ENCODE assay signal across 8 mouse cellular contexts in genomic region chr1:165844956-165845355, GRCm38 (mm10). TPM values are rescaled to one million over a fixed set of nuclear protein-coding genes. Genes with fewer than 3 reads are reported as not detected.
DNase-seq lines count a peak whose midpoint lies in the region; ATAC-seq lines count a peak whose summit lies in the region.

No protein-coding gene starts in this region.

- peak overlapping the region; percentile 52 for H3K9ac ChIP-seq in forebrain, embryonic 15.5 days (replicated peaks)
- peak overlapping the region; percentile 70 for H3K9ac ChIP-seq in stomach, embryonic 16.5 days (ENCODE audit: low read length)

- H3K27ac ChIP-seq in forebrain, embryonic 15.5 days (replicated peaks): no peak overlapping the region
- H3K27ac ChIP-seq in stomach, embryonic 16.5 days (ENCODE audit: low read length): no peak overlapping the region

- ATAC-seq in forebrain, embryonic 15.5 days (replicated peaks): peak; percentile 27; the same call in 1 of the 2 replicates
- peak; percentile 34 for ATAC-seq in megakaryocyte progenitor cell, adult 5-6 weeks (replicated peaks; ENCODE audit: poor library complexity)
- ATAC-seq in stomach, embryonic 16.5 days (ENCODE audit: insufficient read depth, low FRiP score): no peak

- peak; percentile 37 for DNase-seq in adrenal gland, adult 2 months
- no peak for DNase-seq in adrenal gland, postnatal 4 days (ENCODE audit: low spot score in 2 of 2)
- peak; percentile 16 for DNase-seq in MN1 (ENCODE audit: low spot score)
- peak; percentile 55 to 70 for DNase-seq in kidney, postnatal 4 days
- DNase-seq in right cerebral cortex, postnatal 36 days (ENCODE audit: low spot score in 2 of 2): no peak

- WGBS in forebrain, embryonic 15.5 days: under 1% methylated on average over 26 of the region's 26 CpGs
- WGBS in stomach, embryonic 16.5 days: under 1% methylated on average over 26 of the region's 26 CpGs

- no peaks in the 10 kb centered on the region for H3K9me3 ChIP-seq in forebrain, embryonic 15.5 days
- H3K9me3 ChIP-seq in stomach, embryonic 16.5 days (replicated peaks; ENCODE audit: control insufficient read depth, low read length): no peaks in the 10 kb centered on the region

- H3K4me3 ChIP-seq in forebrain, embryonic 15.5 days: peak overlapping the region; percentile 51
- H3K4me3 ChIP-seq in stomach, embryonic 16.5 days (replicated peaks; ENCODE audit: low read length): peak overlapping the region; percentile 56

- peak overlapping the region; percentile 99 for H3K4me2 ChIP-seq in forebrain, embryonic 15.5 days (replicated peaks)
- peak overlapping the region; percentile 100 for H3K4me2 ChIP-seq in stomach, embryonic 16.5 days (ENCODE audit: low read depth, low read length)

- H3K4me1 ChIP-seq in forebrain, embryonic 15.5 days: peaks cover 34% of the 10 kb centered on the region
- peaks cover 8% of the 10 kb centered on the region; the same call in 1 of the 2 replicates for H3K4me1 ChIP-seq in stomach, embryonic 16.5 days (ENCODE audit: control insufficient read depth, insufficient read depth, low read length)

- no peaks in the 10 kb centered on the region for H3K36me3 ChIP-seq in forebrain, embryonic 15.5 days
- no peaks in the 10 kb centered on the region for H3K36me3 ChIP-seq in stomach, embryonic 16.5 days (ENCODE audit: control insufficient read depth, insufficient read depth, low read length)

- peaks cover 23% of the 10 kb centered on the region for H3K27me3 ChIP-seq in forebrain, embryonic 15.5 days
- peaks cover 14% of the 10 kb centered on the region; the same call in 1 of the 2 replicates for H3K27me3 ChIP-seq in stomach, embryonic 16.5 days (ENCODE audit: control insufficient read depth, insufficient read depth, low read length)

RNA-seq across cellular contexts. Expression of gene Cd247, which starts 56.5 kb away (rescaled TPM):
- under 1 TPM; 0.35 to 0.45 TPM for total RNA-seq in adrenal gland, adult 2 months (2021)
- 1.2 and 1.9 TPM in 2 replicates for polyA plus RNA-seq in adrenal gland, adult 2 months (2012; rRNA removed)
- total RNA-seq in adrenal gland, postnatal 4 days (2021): under 1 TPM; 0.45 to 0.48 TPM
- polyA plus RNA-seq in forebrain, embryonic 15.5 days (2015; fragmentation: Nextera tagmentation; extraction: Ambion mirVana): 1.5 and 1.6 TPM in 2 replicates
- total RNA-seq in megakaryocyte progenitor cell, adult 5-6 weeks (2015): 0.12 TPM in 1 of 2 replicates, not detected in the other
- 0.29 and 1.2 TPM in 2 replicates for total RNA-seq in megakaryocyte progenitor cell, adult 5-6 weeks (2017)
- 0.36 and 0.52 TPM in 2 replicates for polyA plus RNA-seq in stomach, embryonic 16.5 days (2015; fragmentation: Nextera tagmentation; extraction: Ambion mirVana)

Comparison
In these comparisons a context has a peak if more than half of its experiments do, and no peak if none do; other contexts are left out.
1. DNase-seq: peak in adrenal gland, adult 2 months (single experiment), MN1 (single experiment) and kidney, postnatal 4 days (2 of 2); none in adrenal gland, postnatal 4 days (0 of 2) and right cerebral cortex, postnatal 36 days (0 of 2).